Mouse (Mus musculus) left cerebral cortex, postnatal 4 days (tissue): Measurements from ENCODE around the gene Slc2a2. TPM values are rescaled to one million over a fixed set of nuclear protein-coding genes. Genes with fewer than 3 reads are reported as not detected.
A peak's percentile ranks its signal among the peaks of the same experiment; 100 is the strongest.

Experiments used
- DNase-seq: peaks from one replicate; pipeline ENCODE4 v3.0.0-alpha.2; 2022
- intact Hi-C: fragments of 180-260 bp; cut with DNase I; formaldehyde crosslinking; loops from one replicate; pipeline ENCODE4 v1.15.1; 2025
- total RNA-seq, 2 experiments: library from RNA; stranded (reverse); gene quantifications; 2 replicates each; pipeline ENCODE4 v1.2.3; 2021

Gene Slc2a2
- not detected for total RNA-seq

- no peak for DNase-seq
- intact Hi-C loops: no loop called here
Observed at GRCm38 (mm10) chr3:28697797-28698196, at the start of gene Slc2a2. Slc2a2 (plus strand) TSS chr3:28697903.

GRCm38 (mm10) chr3:28652574-28652973 lies 45.1 kb upstream of the Slc2a2 start:
- DNase-seq: no peak
- intact Hi-C loops: no loop called here

- no peak for DNase-seq
- intact Hi-C loops: no loop called here
Observed at GRCm38 (mm10) chr3:28653043-28653442, 44.7 kb upstream of the Slc2a2 start.

GRCm38 (mm10) chr3:28654740-28655139 lies 43.0 kb upstream of the Slc2a2 start:
- DNase-seq: no peak
- intact Hi-C loops: no loop called here

GRCm38 (mm10) chr3:28658349-28658748 lies 39.4 kb upstream of the Slc2a2 start:
- intact Hi-C loops: no loop called here
- DNase-seq: no peak

- intact Hi-C loops: no loop called here
- DNase-seq: peak; percentile 35
Observed at GRCm38 (mm10) chr3:28680851-28681250, 16.9 kb upstream of the Slc2a2 start.

GRCm38 (mm10) chr3:28681866-28682265 lies 15.8 kb upstream of the Slc2a2 start:
- intact Hi-C loops: no loop called here
- DNase-seq: no peak

GRCm38 (mm10) chr3:28682411-28682810 lies 15.3 kb upstream of the Slc2a2 start:
- no peak for DNase-seq
- intact Hi-C loops: no loop called here

GRCm38 (mm10) chr3:28685510-28685909 lies 12.2 kb upstream of the Slc2a2 start:
- intact Hi-C loops: no loop called here
- DNase-seq: no peak

GRCm38 (mm10) chr3:28694811-28695210 lies 2.9 kb upstream of the Slc2a2 start:
- intact Hi-C loops: no loop called here
- no peak for DNase-seq

- DNase-seq: no peak
- intact Hi-C loops: no loop called here
Observed at GRCm38 (mm10) chr3:28695608-28696007, 2.1 kb upstream of the Slc2a2 start.

- intact Hi-C loops: no loop called here
- no peak for DNase-seq
Observed at GRCm38 (mm10) chr3:28696162-28696561, 1.5 kb upstream of the Slc2a2 start.

- DNase-seq: no peak
- intact Hi-C loops: no loop called here
Observed at GRCm38 (mm10) chr3:28699601-28700000, 1.9 kb downstream of the Slc2a2 start.

- DNase-seq: no peak
- intact Hi-C loops: no loop called here
Observed at GRCm38 (mm10) chr3:28705522-28706137, 7.9 kb downstream of the Slc2a2 start.

GRCm38 (mm10) chr3:28706736-28707135 lies 9.0 kb downstream of the Slc2a2 start:
- intact Hi-C loops: no loop called here
- no peak for DNase-seq

GRCm38 (mm10) chr3:28709740-28710139 lies 12.0 kb downstream of the Slc2a2 start:
- no peak for DNase-seq
- intact Hi-C loops: no loop called here

GRCm38 (mm10) chr3:28713913-28714698 lies 16.4 kb downstream of the Slc2a2 start:
- intact Hi-C loops: no loop called here
- no peak for DNase-seq

- intact Hi-C loops: no loop called here
Observed at GRCm38 (mm10) chr3:28718521-28718920, 20.8 kb downstream of the Slc2a2 start.

GRCm38 (mm10) chr3:28721218-28721617 lies 23.5 kb downstream of the Slc2a2 start:
- intact Hi-C loops: no loop called here
- no peak for DNase-seq

More at GRCm38 (mm10) chr3:28718521-28718920, 20.8 kb downstream of the Slc2a2 start:
- no peak for DNase-seq

GRCm38 (mm10) chr3:28721838-28722237 lies 24.1 kb downstream of the Slc2a2 start:
- DNase-seq: no peak
- intact Hi-C loops: no loop called here

GRCm38 (mm10) chr3:28722531-28722930 lies 24.8 kb downstream of the Slc2a2 start:
- no peak for DNase-seq
- intact Hi-C loops: no loop called here

- DNase-seq: no peak
- intact Hi-C loops: no loop called here
Observed at GRCm38 (mm10) chr3:28723534-28723933, 25.8 kb downstream of the Slc2a2 start.
